Mouse (Mus musculus) forelimb bud, embryonic 11.5 days (tissue): Measurements from ENCODE around the gene C130026I21Rik.
"Not testable (repeated sequence)": the region's sequence is repeated elsewhere in the genome, so short reads cannot be mapped to it uniquely, and the experiment has no call there.

Source experiments
- DNase-seq: peaks from one replicate; pipeline ENCODE4 v3.0.0-alpha.2; 2012; ENCODE audit warnings: low read depth, low spot score

Gene C130026I21Rik

GRCm38 (mm10) chr1:85121841-85122240, 148.5 kb downstream of the C130026I21Rik start:
- not testable (repeated sequence) for DNase-seq

- DNase-seq = not testable (repeated sequence)
These were observed 152.0 kb downstream of the C130026I21Rik start for GRCm38 (mm10) chr1:85118341-85118740.

GRCm38 (mm10) chr1:85117537-85117936, 152.8 kb downstream of the C130026I21Rik start:
- DNase-seq = not testable (repeated sequence)

GRCm38 (mm10) chr1:85114666-85115402, 155.5 kb downstream of the C130026I21Rik start:
- DNase-seq = not testable (repeated sequence)

- DNase-seq = not testable (repeated sequence)
These were observed 156.3 kb downstream of the C130026I21Rik start for GRCm38 (mm10) chr1:85114078-85114477.

- not testable (repeated sequence) for DNase-seq
These were observed 157.5 kb downstream of the C130026I21Rik start for GRCm38 (mm10) chr1:85112889-85113288.

GRCm38 (mm10) chr1:85112266-85112665, 158.1 kb downstream of the C130026I21Rik start:
- not testable (repeated sequence) for DNase-seq

GRCm38 (mm10) chr1:85111572-85111971, 158.8 kb downstream of the C130026I21Rik start:
- DNase-seq = not testable (repeated sequence)

GRCm38 (mm10) chr1:85110876-85111275, 159.5 kb downstream of the C130026I21Rik start:
- not testable (repeated sequence) for DNase-seq

GRCm38 (mm10) chr1:85109753-85110152, 160.6 kb downstream of the C130026I21Rik start, which contains the start of gene A530032D15Rik:
A530032D15Rik (minus strand) TSS chr1:85109853.
- DNase-seq = not testable (repeated sequence)

GRCm38 (mm10) chr1:85106013-85106412, 164.4 kb downstream of the C130026I21Rik start:
- not testable (repeated sequence) for DNase-seq

GRCm38 (mm10) chr1:85105336-85105735, 165.0 kb downstream of the C130026I21Rik start:
- not testable (repeated sequence) for DNase-seq

GRCm38 (mm10) chr1:85101754-85102153, 168.6 kb downstream of the C130026I21Rik start:
- not testable (repeated sequence) for DNase-seq

GRCm38 (mm10) chr1:85099864-85100263, 170.5 kb downstream of the C130026I21Rik start, which contains the start of gene Gm10553:
Gm10553 (plus strand) TSS chr1:85100164.
- not testable (repeated sequence) for DNase-seq

GRCm38 (mm10) chr1:85099081-85099480, 171.3 kb downstream of the C130026I21Rik start:
- DNase-seq = not testable (repeated sequence)

GRCm38 (mm10) chr1:85093011-85093572, 177.3 kb downstream of the C130026I21Rik start:
- DNase-seq = not testable (repeated sequence)

GRCm38 (mm10) chr1:85092169-85092568, 178.2 kb downstream of the C130026I21Rik start:
- DNase-seq = not testable (repeated sequence)

- DNase-seq = not testable (repeated sequence)
These were observed 184.2 kb downstream of the C130026I21Rik start for GRCm38 (mm10) chr1:85086211-85086610.

- DNase-seq = not testable (repeated sequence)
These were observed 185.6 kb downstream of the C130026I21Rik start for GRCm38 (mm10) chr1:85084803-85085202.

- DNase-seq = not testable (repeated sequence)
These were observed 197.3 kb downstream of the C130026I21Rik start for GRCm38 (mm10) chr1:85073099-85073498.

- DNase-seq = not testable (repeated sequence)
These were observed 198.7 kb downstream of the C130026I21Rik start for GRCm38 (mm10) chr1:85071690-85072089.

- not testable (repeated sequence) for DNase-seq
These were observed 234.6 kb downstream of the C130026I21Rik start for GRCm38 (mm10) chr1:85035801-85036200.
